Mouse (Mus musculus): ENCODE measurements around the gene Katnb1.

Gene Katnb1
- long read RNA-seq, experiment 1, transcript Katnb1-201 (20 exons, 3,777 nt): major isoform, 9 of 13 reads
- long read RNA-seq, experiment 1, partial matches to known transcripts: 2 of 13 reads
- long read RNA-seq, experiment 1, other reads (novel, unspliced or antisense): 2 of 13 reads
- long read RNA-seq, experiment 2, partial matches to known transcripts: 4 of 9 reads
- long read RNA-seq, experiment 2, other reads (novel, unspliced or antisense): 1 of 9 reads

DNA sequence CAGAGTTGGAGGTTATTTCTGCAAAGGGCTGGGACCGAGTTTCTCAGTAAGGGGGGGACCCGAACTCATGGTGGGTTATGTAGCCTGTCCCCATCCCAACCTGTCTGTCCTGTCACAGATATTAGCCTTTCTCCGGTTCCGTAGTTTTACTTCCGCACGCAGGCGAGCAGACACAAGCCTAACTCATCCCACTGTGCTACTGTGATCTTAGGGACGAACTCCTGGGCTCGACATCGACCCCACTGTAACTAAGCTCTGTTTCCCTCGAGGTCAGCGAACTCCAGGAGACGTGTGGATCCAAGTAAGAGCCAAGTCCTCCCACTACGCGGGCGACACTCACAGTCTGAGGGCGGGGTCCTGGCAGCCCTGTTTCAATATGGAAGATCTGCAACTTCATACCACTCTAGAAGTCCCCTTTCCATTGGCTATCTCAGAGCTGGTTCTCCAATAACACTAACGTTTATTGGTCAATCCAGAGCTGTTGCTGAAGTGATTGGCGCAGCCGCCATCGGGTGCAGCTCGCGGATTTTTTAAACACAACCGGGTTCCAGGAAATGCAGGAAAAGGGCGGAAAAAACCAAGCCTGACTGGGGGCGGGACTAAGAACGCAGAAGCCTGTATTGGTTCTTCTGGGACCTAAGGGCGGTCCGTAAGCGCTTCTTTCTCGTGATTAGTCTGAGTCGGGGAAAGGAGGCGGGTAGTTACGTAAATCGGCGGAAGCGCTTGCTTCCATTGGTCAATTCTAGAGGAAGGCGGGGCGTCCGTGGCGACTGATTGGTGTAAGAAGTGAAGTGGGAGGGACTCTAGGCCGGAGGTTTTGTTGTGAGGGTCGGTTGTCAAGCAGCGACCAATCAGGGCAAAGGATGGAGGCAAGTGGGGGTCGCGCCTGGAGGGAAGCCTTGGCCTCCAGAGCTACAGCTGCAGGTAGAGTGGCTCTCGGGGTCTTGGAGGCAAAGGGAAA lies at the start of gene Katnb1:
Katnb1 (plus strand) TSS at position 806 of the 961 bp plus-strand sequence.
- intact Hi-C loops (cut with DNase I): no loop called here

GRCm38 (mm10) chr8:95037106-95037925 lies 43.7 kb upstream of the Katnb1 start:
- intact Hi-C loops (cut with DNase I): no loop called here

- intact Hi-C loops (cut with DNase I): no loop called here
Observed at GRCm38 (mm10) chr8:95041883-95042784, 38.9 kb upstream of the Katnb1 start.

DNA sequence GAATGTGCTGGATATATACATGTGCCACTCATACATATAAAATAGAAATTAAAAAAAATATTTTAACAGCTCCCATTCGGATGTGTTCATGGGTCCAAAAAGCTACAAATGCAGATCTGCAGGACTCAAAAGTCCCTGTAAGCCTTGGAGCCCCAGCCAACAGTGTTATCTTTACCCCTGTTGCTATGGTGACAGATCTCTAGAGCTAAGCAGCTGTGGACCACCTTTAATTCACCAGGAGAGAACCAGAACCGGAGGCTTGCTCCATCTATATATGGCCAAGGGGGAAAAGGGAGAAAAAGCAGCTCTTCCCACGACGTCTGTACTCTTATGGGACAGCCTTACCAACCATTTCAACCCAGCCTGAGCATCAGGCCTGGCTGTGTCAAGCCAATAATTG lies 36.2 kb upstream of the Katnb1 start:
- intact Hi-C loops (cut with DNase I): no loop called here

DNA sequence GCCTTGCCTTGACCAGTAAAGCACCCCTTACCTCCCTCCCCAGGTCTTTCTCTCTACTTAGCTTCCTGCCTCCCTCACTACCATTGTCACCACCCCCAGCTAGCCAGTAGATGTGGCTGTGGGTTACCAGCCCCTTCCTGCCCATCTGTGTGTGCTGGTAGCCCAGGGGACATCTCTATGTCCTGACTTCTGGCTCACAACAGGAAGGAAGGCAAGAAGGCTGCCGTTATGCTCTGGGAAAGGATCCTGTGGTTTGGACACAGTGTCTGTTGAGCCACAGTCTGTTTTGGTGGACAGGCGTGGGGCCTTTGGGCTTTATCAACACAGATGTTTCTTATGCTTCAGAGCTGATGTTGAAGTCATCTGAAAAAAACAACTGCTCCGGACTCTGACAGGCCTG lies 34.0 kb upstream of the Katnb1 start:
- intact Hi-C loops (cut with DNase I): no loop called here

- intact Hi-C loops (cut with DNase I): no loop called here
Observed at GRCm38 (mm10) chr8:95047884-95048680, 32.9 kb upstream of the Katnb1 start.

- intact Hi-C loops (cut with DNase I): no loop called here
Observed at GRCm38 (mm10) chr8:95049636-95050035, 31.4 kb upstream of the Katnb1 start.

GRCm38 (mm10) chr8:95054438-95054837 lies 26.5 kb upstream of the Katnb1 start:
- intact Hi-C loops (cut with DNase I): no loop called here

- intact Hi-C loops (cut with DNase I): no loop called here
Observed at GRCm38 (mm10) chr8:95054927-95055510, 26.0 kb upstream of the Katnb1 start, which contains the start of gene Drc7. Gene Drc7 (plus strand): TSS chr8:95055103.

- intact Hi-C loops (cut with DNase I): no loop called here
Observed at GRCm38 (mm10) chr8:95056414-95056813, 24.6 kb upstream of the Katnb1 start.

GRCm38 (mm10) chr8:95058661-95059060 lies 22.3 kb upstream of the Katnb1 start:
- intact Hi-C loops (cut with DNase I): no loop called here

DNA sequence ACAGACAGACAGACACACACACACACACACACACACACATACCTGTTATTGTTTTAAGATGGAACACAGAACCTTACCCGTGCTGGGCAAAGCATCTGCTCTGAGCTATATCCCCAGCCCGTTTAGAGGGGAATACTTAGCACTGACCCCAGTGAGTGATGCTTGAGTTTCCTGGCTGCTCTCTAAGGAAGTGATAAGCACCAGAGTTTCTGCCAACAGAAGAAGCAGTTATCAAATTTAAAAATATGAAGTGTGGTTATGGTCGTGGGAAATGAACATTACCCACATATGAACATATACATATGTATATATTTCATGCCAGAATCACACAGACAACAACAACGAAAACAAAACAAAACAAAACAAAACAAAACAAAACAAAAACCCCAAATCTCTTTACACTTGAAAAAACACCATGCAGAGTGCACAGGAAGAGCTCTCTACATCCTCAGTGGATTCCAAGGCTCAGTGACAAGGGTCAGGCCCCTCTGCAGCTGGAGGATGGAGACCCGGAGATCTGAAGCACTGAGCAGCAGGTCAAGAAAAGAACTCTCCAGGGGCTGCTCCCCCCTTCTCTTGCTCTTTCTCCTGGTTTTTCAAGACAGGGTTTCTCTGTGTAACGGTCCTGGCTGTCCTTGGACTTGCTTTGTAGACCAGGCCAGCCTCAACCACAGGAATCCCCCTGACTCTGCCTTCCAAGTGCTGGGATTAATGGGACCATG lies 21.0 kb upstream of the Katnb1 start:
- intact Hi-C loops (cut with DNase I): no loop called here

- intact Hi-C loops (cut with DNase I): no loop called here
Observed at GRCm38 (mm10) chr8:95064531-95064930, 16.5 kb upstream of the Katnb1 start.

- intact Hi-C loops (cut with DNase I): no loop called here
Observed at GRCm38 (mm10) chr8:95067582-95067981, 13.4 kb upstream of the Katnb1 start.

- intact Hi-C loops (cut with DNase I): no loop called here
Observed at GRCm38 (mm10) chr8:95075504-95075903, 5.5 kb upstream of the Katnb1 start.

DNA sequence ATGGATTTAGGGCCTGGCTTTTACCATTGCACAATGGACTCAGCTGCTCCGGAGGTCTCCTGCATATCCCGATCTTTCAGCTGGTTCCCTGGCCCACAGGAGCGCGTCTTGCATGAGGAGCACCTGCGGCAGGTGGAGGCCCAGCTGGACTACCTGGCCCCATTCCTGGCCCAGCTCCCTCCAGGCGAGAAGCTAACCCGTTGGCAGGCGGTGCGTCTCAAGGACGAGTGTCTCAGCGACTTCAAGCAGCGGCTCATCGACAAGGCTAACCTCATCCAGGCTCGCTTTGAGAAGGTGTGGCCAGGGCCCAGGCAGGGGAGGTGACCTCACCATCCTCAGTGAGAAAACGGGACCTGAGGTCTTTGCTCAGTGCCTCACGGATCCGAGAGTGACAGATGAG lies 4.8 kb upstream of the Katnb1 start:
- intact Hi-C loops (cut with DNase I): no loop called here

DNA sequence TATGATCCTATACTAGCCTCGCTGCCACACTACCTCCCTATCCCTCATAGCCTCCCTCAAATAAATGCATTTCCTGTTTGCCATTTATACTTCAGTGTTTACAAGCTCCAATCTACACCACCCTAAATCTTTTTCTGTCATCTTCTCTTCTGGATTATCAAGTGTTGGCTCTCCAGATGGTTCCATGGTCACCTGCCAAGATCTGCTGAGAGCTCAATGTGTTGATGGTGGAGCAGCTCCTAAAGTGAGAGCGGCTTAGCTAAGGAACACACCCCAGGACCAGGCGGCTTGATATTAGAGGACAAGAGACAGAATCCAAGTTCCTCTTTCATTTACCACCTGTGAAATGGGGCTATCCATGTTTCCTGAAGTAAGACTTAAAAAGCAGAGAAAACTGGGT lies 2.9 kb upstream of the Katnb1 start:
- intact Hi-C loops (cut with DNase I): no loop called here

DNA sequence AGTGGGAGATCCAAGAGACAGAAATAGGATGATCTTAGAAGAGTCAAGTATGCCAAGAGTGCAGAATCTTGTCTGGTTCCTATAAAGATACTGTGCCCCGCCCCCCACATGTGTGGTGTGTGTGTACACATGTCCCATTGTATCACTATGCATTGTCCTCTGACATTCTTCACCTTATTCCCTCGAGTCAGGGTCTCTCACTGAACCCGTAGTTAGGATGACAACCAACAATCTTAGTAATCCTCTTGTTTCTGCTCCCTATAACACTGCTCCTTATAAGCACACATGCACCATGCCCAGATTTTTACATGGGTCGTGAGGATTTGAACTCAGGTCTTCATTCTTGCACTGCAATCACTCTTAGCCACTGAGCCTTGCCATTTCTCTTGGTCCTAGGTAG lies 1.7 kb upstream of the Katnb1 start:
- intact Hi-C loops (cut with DNase I): no loop called here

- intact Hi-C loops (cut with DNase I): no loop called here
Observed at GRCm38 (mm10) chr8:95081650-95082049, 664 bp downstream of the Katnb1 start.
